Mouse (Mus musculus): ENCODE results near the gene Mybpc3.

Mybpc3 gene

DNA sequence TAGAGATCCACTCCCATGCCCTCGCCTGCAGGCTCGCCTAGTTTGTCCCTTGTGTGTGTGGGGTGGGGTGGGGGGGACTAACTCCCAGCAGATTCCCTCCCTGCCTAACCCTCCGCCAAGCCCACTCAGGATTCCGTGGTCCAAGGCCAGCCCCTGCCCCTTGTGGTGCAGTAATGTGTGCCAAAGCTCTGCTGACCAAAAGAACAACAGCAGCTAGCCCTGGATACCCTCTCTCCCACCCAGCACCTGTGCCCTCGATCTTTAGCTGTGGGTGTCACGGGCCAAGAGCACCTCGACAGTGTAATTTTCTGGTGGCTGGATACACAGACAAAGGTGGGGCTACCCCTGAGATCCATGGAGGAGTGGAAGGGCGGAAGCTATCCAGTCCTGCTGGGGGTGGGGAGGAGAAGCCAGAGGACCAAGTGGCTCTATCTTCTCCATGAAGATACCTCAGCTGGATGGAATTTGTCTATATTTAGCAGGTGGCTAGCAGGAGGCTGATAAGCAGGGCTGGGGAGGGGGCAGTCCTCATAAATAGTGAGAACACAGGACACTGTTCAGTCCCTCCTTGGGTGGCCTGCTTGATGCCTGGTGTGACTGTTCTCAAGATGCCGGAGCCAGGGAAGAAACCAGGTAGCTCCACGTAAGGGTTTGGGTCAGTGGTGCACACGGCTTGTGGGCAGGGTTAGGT lies at the start of gene Mybpc3:
Gene Mybpc3 (plus strand): TSS at position 560 of the 691 bp plus-strand sequence.
- no peak for DNase-seq (ENCODE audit: low spot score in 2 of 2)

DNA sequence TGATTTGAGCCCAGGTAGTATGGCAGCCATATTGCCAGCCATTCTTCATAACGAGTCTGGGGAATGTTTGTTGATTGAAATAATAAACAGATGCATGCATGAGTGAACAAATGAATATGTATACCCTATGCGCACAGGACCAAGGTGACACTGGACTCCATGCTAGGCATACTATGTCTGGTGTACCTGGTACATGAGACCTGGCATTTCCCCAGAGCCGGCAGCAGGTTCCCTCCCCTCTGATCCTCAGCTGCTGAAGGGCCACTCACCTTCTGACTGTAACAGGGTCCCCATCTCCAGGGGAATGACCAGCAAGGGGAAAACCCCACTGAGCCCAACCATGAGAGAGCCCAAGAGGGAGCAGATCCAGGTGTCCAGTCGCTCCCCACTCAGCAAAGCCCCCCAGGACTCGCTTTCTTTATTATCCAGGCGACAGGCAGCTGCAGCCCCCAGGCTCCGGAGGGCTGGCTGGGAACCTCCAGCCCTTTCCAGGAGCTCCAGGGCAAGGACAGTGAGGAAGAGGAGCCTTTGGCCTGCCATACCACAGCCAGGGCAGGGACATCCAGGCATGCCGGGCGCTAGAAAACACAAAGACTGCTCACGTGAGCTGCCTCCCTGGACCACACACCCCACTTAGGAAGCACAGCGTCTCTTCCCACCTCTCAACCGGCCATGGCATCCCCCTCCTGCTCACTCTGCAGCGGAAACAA lies 49.6 kb upstream of the Mybpc3 start:
- peak in 1 of 2 experiments; percentile 58 for DNase-seq (ENCODE audit: low spot score in 2 of 2)

DNA sequence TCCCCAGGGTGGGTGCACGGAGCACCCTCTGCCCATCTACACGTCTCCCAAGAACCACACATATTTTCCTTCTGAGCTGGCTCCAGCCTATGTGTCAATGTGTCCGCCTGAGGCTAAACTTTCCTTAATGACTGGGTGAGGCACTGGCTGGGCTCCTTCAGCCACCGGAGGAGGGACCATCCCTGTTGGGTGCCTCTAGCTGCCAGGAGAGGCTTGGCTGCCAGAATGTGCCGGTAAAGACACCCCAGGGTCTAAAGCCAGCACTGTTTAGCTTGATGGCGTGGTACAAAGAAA lies 49.1 kb upstream of the Mybpc3 start:
- DNase-seq (ENCODE audit: low spot score in 2 of 2) = peak in 1 of 2 experiments; percentile 58

DNA sequence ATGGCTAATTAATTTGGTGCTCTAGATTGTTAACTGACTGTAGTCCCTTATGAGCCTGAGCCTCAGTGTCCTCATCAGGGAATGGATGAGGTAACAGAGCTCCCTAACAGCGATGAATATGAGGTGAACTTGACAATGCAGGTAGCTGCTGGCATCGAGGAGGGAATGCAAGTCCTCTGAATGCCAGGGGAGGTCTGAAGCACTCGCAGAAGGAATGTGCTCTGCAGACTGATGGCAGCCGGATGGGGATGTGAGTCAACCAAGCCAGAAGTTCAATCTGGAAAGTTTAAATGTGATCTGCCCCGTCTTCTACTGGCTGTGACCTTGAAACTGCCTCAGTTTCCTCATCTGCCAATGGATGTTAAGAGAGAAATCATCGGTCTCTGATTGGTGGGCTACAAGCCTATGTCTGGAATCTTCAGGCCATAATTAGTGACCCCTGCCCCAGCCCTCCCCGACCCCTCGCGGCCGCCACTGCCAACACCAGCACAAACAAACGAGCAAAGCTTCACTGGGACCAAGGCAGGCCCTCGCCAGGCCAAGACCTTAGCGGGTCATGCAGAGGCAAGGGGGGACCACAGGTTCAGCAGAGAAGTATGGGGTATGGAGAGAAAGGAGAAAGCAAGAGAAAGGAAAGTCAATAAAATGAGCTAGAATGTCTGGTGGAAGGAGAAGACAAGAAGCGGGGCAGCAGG lies 48.5 kb upstream of the Mybpc3 start:
- DNase-seq (ENCODE audit: low spot score in 2 of 2) = peak in 1 of 2 experiments; percentile 60

DNA sequence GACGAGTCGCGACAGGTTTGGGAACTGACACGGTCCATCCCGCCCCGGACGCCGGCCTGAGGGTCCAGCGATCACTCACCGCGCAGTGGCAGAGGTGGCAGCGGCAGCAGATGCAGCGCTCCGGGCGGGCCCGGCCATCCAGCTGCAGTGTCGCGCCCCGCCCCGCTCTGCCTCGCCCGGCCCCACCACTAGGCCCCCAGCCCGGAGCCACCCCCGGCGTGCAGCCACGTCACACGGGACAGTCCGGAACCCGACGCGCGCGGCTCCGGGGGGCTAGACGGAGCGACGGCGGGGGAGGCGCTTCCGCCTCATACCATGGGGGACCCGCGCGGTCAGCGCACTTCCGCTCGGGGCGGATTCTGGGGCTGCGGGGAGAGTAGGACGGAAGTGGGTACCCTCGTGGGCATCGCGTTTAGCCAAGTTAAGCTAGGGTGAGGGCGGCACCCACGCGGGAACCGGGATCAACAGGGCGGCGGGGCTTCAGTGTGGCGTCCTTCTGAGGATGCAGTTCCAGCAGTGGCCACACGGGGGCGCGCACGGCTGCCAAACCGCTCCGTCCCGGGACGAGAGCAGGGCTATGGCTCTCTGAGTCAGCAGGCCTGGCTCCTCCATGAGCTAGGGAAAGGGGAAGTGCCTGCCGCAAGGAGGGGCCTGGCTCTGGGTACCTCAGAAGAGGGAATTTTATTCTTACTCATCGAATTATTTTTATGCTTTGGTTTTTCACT lies 47.7 kb upstream of the Mybpc3 start, which contains the start of gene Slc39a13:
Gene Slc39a13 (minus strand): TSS at position 342 of the 725 bp plus-strand sequence.
- peak; percentile 94 to 99 for DNase-seq (ENCODE audit: low spot score in 2 of 2)

DNA sequence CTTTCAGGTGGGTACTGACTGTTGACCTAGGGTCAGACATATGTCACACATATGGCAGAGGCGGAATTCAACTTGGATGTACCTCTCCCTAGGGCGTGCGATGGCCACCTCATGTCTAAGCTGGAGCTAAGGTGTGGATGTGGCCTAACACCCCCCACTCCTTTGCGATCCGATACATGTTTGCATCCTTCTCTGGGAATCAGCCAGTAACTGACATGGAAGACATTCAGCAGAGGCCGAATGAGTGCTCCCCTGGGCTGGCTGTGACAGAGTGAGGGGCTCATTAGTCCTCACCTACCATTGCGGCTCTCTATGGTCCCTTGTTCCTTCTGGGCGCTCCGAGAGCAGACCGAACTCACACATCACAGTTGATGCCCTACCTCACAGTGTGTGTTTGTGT lies 46.9 kb upstream of the Mybpc3 start:
- peak in 1 of 2 experiments; percentile 62 for DNase-seq (ENCODE audit: low spot score in 2 of 2)

DNA sequence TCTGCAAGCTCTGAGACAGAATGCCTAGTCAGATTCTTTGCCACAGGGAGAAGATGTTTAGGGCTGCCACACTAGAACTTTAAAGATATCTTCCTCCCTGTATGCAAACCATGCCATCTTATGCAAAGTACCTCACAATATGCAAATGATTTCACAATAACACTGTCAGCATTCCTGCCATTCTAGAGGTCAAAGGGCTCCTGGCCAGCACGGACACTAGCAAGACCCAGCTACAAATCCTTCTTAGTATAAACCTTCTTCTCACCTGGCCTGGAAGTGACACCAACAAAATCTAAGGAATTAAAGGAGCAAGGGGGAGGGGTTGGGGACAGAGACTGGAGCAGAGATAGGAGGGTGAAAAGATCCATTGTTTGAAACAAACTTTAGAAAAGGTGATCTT lies 45.9 kb upstream of the Mybpc3 start:
- DNase-seq (ENCODE audit: low spot score in 2 of 2) = no peak

DNA sequence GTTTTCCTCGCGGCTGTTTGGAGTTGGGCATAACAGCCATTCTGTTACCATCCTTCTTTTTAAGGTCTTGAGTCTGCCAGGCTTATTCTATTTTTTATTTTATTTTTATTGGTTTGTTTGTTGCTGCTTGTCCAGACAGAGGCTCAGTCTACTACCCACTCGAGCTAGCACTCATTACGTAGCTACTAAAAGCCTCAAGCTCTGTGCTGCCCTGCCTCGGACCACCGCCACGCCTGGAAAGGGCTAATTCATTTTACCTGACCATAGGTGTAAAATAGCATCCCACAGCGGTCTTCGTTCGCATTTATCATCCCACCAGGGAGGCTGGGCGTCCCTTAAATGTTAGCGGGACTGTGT lies 40.0 kb upstream of the Mybpc3 start:
- no peak for DNase-seq (ENCODE audit: low spot score in 2 of 2)

DNA sequence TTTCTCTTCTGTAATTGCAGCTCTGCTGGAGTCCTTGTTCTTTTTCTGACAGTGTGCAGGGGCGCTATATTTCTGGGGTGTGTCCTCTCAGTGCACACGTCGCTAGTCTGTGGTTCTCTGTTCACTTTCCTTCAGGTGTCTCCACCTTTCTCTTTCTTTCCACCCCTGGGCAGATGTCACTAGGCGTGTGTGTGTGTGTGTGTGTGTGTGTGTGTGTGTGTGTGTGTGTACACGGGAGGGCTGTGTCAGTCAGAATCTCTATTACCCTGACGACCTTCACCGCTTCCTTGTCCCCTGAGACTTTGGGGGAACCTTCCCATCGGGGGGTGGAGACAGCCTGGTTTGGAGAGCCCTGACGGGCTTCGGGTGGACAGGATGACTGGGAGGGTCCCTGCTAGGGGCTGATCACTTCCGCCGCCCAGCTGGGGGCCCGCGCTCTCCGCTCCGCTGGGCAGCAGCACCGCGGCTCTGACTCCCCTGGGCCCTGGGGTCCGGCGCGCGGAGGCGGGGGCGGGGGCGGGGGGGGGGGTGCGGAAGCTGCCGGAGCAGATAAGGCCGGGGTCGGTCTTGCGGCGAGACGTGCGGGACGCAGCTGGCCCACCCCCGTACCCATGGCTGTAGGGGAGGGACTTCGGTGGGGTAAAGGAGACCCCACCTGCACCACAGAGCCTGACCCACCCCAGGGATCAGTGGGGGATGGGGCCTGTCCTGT lies 39.5 kb upstream of the Mybpc3 start:
- DNase-seq (ENCODE audit: low spot score in 2 of 2) = peak in 1 of 2 experiments; percentile 72

DNA sequence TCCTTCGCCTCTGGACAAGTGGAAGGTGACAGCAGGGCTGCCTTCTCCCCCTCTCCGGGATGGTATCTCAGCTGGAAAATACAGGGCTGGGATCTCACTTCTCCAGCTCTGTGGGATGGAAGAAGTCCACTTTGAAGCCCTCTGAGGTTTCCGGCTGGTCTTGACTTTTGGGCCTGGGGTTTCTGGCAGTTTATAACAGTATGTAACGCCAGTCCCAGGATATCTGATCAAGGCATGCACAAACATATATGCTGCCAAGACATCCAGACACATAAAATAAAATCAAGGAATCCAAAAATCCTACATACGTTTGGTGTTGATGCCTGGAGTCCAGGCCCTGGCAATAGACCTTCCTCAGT lies 38.9 kb upstream of the Mybpc3 start:
- no peak for DNase-seq (ENCODE audit: low spot score in 2 of 2)

DNA sequence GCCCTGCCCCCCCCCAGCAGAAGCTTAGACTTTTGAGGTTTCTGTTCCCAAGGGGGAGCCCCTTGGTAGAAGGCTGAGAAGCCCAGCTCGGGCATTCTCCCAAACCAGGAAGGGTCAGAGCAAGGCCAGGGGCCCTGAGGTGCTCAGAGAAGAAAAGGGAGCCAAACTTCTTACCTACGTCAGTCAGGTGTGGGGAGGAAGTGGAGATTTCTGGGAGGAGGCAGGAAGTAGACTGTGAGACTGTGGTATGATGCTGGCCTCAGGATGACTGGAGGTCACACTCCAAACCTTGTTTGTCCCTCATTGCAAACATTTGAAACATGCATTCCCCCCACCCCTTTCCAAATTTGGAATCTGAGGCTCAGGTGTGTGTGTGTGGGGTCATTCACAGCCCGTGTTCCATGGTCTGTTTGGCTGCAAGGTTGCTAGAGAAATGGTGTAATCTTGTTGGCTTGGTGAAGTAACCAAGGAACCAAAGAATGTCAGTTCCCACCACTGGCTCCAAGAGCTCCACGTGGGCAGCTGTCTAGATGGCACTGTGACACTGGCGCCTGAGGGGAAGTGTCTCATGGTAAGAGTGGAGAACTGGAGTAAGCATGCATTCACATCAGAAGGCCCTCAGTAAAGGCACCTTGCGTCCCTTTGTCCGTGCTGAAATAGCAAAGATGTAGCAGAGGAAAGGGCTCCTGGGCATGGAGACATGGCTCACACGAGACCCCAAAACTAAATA lies 37.0 kb upstream of the Mybpc3 start:
- DNase-seq (ENCODE audit: low spot score in 2 of 2) = peak in 1 of 2 experiments; percentile 66

DNA sequence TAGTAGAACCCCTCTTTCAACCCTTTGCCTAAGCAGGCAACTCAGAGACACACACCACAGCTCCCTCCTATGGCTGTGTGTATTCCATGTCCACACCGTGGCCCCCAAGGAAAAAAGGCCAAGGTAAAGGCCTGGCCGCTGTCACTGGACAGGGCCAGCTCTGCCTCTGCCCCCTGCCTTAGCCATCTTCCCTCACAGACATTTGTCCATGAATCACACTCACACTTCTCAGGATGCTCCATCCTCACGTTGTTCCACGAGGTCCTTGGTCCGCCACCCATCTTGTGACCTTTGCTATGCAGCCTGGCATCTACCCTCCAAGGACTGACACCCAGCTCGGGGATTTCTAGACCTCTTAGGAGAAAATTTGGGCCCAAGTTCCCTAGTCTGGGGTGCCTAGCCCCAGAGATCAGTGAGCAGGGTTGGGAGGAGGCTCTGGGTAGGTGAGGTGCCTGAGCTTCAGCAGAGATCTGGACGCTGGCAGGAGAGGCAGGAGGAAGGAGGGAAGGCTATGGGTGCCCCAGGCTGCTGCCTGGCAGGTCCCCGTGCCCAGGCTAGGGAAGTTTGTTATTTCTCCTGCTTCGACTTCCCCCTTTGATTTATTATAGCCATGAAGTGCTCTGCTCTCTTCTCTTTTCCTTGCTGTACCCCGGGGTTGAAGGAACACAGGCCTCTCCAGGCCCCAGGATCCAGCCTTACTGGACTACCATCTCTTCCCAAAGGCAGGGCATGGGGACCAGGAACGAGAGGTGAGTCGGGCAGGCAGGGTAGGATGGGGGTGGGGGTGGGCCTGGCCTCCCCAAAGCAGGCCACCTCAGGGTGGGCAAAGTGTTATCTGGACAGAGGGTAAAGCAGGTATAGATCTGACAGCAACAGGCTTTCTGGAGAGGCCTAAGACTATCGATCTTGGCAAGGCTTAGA lies 35.9 kb upstream of the Mybpc3 start, which contains the start of gene Spi1:
Gene Spi1 (plus strand): TSS at position 616 of the 921 bp plus-strand sequence.
- peak in 1 of 2 experiments; percentile 68 for DNase-seq (ENCODE audit: low spot score in 2 of 2)

DNA sequence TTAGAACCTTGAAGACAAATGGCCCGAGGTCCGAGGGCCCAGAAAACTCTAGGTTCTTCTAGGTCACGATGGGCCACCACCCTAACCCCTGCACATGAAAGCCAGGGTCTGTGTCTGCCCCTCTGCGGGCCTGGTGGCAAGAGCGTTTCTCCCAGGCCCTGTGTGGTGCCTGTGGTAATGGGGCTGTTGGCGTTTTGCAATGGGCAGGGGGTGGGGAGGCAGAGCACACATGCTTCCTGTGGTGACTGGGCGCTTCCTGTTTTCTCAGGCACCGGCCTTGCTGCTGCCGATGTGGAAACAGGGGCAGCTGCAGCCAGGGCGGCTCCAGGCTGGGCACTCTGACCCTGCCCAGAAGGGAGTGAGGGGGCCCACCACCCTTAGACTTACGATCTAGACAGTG lies 35.1 kb upstream of the Mybpc3 start:
- peak; percentile 77 to 84 for DNase-seq (ENCODE audit: low spot score in 2 of 2)

DNA sequence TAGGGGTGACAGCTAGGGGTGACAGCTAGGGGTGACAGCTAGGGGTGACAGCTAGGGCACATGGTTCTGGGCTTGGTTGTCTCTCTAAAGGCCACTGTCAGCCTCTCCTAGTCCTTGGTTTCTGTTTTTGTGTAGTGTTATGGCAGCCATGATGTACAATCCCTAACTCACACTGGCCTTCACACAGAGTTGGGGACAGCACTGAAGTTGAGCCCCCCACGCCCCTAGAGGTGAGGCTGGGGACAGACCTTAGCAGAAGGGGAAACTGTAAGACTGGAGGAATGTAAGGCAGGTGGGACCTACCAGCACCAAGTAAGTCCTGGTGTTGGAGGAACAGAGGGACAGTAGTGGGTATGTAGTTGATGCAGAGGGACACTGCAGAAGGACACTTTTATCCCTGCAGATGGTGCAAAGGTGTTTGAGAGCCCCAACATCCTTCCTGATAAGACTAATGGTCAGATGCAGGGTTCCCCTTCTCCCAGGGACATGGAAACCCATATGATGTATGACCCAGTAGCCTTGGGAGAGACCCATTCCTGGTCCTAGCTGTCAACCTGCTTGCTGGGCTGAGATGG lies 34.5 kb upstream of the Mybpc3 start:
- DNase-seq (ENCODE audit: low spot score in 2 of 2) = no peak

DNA sequence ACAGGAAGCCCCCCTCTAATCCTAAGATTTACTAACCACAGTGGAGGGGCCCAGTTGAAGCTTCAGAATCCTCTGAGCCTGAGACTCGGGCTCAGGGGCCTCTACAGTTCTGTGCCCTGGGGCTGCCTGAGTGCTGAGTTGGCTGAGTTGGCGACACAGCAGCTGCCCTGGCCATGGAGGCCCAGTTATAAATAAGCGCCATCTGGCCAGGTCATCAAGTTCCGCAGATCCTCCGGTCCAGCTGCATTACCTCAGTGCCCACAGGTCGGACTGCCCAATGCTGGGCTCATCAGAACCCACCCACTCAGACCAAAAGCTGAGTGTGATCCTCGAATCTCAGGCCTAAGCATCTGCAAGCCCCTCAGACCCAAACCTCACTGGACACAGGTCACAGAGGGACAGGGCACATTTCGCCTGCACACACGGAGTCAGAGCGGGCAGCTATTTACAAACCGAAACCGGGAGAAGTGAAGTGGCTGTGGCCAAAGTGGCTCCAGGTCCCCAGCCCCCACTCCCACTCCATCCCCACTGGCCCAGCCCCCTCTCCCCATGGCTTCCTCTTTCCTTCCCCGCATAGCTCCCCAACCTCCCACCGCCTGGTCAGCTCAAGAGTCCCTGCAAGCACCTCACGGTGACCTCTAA lies 33.6 kb upstream of the Mybpc3 start:
- no peak for DNase-seq (ENCODE audit: low spot score in 2 of 2)

DNA sequence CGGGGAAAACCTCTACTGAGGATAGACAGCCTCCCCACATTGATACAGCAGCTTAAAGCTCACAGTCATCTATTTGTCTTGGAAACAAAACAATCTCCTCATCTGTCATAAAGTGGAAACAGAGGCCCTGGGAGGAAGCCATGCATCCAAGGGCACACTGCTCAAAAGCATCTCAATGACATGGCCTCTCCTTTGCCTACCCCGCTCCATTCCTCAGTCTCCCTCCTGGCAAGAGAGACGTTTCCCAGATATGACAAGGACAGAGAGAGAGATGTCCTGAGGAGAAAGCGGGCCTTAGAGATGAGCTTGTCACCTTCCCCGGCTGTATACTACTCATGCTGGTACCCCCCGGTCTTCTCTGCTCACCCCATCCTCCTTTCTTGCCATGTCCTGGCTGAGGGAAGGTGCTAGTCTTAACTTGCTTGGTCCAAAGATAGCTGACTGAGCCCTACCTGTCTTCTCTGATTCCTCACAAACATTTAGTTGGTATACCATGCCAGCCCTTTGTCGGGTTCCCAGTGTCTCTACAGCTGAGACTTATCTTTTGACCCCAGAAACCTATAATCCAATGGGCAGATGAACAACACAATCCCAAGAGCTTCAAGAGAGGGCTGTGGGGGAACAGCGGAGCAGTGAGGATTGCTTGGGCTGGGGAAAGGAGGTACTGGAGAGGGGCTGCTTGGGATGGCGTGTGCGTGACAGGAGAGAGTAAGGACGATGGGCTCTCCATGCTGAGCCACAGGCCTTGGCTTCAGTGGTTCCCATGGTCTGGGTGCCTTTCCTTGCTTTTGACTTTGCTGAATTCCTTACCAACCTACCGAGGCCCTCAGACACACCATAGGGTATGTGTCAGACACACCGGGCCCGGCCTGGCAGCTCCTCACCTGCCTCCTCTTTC lies 32.2 kb upstream of the Mybpc3 start:
- DNase-seq (ENCODE audit: low spot score in 2 of 2) = no peak

DNA sequence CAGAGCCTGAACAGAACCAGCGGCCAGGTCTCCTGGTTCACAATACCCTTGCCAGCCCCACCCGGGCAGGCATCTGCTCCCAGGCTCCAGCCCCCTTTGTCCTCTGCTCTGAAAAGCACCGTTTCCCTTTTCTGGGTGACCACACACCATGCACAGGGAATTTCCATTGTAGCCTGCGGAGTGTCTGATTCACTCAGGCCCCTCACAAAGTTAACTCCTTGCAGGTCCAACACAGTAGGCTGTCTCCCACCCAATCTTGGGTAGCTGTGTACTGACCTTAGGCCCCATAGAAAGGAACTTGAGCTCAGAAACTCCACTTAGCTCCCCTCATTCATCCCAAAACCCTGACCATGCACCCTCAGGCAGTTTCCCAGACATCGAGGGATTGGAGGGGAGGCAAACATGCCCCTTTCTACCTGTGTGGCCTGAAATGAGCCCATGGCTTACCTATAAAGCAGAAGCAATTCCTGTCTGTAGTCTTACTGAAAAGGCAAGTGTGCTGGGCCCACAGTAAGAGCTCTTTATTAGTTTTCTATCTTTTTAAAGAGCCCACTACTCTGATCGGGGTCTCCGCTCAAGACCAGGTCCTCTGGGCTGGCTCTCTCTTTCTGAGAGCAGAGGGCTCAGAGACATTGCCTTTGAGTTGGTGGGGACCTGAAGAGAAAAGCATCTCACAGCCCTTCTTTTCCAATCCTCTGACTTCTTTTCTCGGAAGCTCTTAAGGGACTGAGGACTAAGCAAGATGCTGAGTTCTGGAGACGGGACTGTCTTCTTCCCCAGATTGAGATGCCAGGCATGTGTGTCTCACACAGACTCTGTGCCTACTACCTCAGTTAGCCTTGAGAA lies 31.3 kb upstream of the Mybpc3 start:
- DNase-seq (ENCODE audit: low spot score in 2 of 2) = no peak
